Mouse (Mus musculus): ENCODE results near the gene Brca2. TPM values are rescaled to one million over a fixed set of nuclear protein-coding genes. Genes with fewer than 3 reads are reported as not detected.

The Brca2 gene
- polyA plus RNA-seq, 1 experiment from 2014 or later = 14.6 TPM

- H3K4me3 ChIP-seq = no peak overlapping the region
- no peaks in the 10 kb centered on the region for H3K9me3 ChIP-seq
- H3K4me2 ChIP-seq (replicated peaks) = no peak overlapping the region
- peak; percentile 72 for ATAC-seq (replicated peaks)
- no peaks in the 10 kb centered on the region for H3K27me3 ChIP-seq
- no peaks in the 10 kb centered on the region for H3K4me1 ChIP-seq
- peaks cover 22% of the 10 kb centered on the region for H3K36me3 ChIP-seq
- H3K9ac ChIP-seq (replicated peaks) = no peak overlapping the region
- 42% methylated on average over 11 of the region's 11 CpGs for WGBS
- 0 out of 2 replicates have a peak overlapping the region, but pooled peaks have one; percentile 12 for H3K27ac ChIP-seq (replicated peaks)
These were observed 48.2 kb downstream of the Brca2 start for GRCm38 (mm10) chr5:150570496-150571219.

- WGBS = 96% methylated on average over 3 of the region's 3 CpGs
These were observed 52.0 kb downstream of the Brca2 start for GRCm38 (mm10) chr5:150574403-150574802.

GRCm38 (mm10) chr5:150574885-150575284 is 52.5 kb downstream of the Brca2 start:
- Histone ChIP-seq H3K4me2 (replicated peaks) (no peak overlapping the region), H3K4me3 (no peak overlapping the region), H3K27ac (replicated peaks) (no peak overlapping the region), H3K36me3 (peaks cover 13% of the 10 kb centered on the region; the same call in 1 of the 2 replicates), H3K27me3 (no peaks in the 10 kb centered on the region), H3K4me1 (no peaks in the 10 kb centered on the region), H3K9ac (replicated peaks) (no peak overlapping the region), H3K9me3 (no peaks in the 10 kb centered on the region)
- 75% methylated on average over 5 of the region's 5 CpGs for WGBS
- no peak for ATAC-seq (replicated peaks)

More at GRCm38 (mm10) chr5:150574403-150574802, 52.0 kb downstream of the Brca2 start:
- H3K27ac ChIP-seq (replicated peaks) = no peak overlapping the region
- no peak for ATAC-seq (replicated peaks)
- no peaks in the 10 kb centered on the region for H3K4me1 ChIP-seq
- no peak overlapping the region for H3K4me2 ChIP-seq (replicated peaks)
- H3K9me3 ChIP-seq = no peaks in the 10 kb centered on the region
- H3K27me3 ChIP-seq = no peaks in the 10 kb centered on the region
- H3K9ac ChIP-seq (replicated peaks) = no peak overlapping the region
- no peak overlapping the region for H3K4me3 ChIP-seq
- peaks cover 14% of the 10 kb centered on the region; the same call in 1 of the 2 replicates for H3K36me3 ChIP-seq

- Histone ChIP-seq H3K27ac (replicated peaks) (no peak overlapping the region), H3K4me2 (replicated peaks) (no peak overlapping the region), H3K36me3 (peaks cover 13% of the 10 kb centered on the region; the same call in 1 of the 2 replicates), H3K4me1 (no peaks in the 10 kb centered on the region), H3K9ac (replicated peaks) (no peak overlapping the region), H3K9me3 (no peaks in the 10 kb centered on the region), H3K4me3 (no peak overlapping the region), H3K27me3 (no peaks in the 10 kb centered on the region)
- WGBS = 91% methylated on average over 11 of the region's 11 CpGs
- no peak for ATAC-seq (replicated peaks)
These were observed 54.4 kb downstream of the Brca2 start for GRCm38 (mm10) chr5:150576832-150577231.

- no peaks in the 10 kb centered on the region for H3K9me3 ChIP-seq
- no peak overlapping the region for H3K27ac ChIP-seq (replicated peaks)
- H3K9ac ChIP-seq (replicated peaks) = no peak overlapping the region
- no peaks in the 10 kb centered on the region; the same call in 1 of the 2 replicates for H3K36me3 ChIP-seq
- ATAC-seq (replicated peaks) = no peak
- H3K4me2 ChIP-seq (replicated peaks) = no peak overlapping the region
- H3K4me3 ChIP-seq = no peak overlapping the region
- no peaks in the 10 kb centered on the region for H3K27me3 ChIP-seq
- WGBS = 90% methylated on average over 6 of the region's 6 CpGs
- H3K4me1 ChIP-seq = no peaks in the 10 kb centered on the region
These were observed 56.3 kb downstream of the Brca2 start for GRCm38 (mm10) chr5:150578613-150579171.

- ATAC-seq (replicated peaks) = no peak
- WGBS = 78% methylated on average over 6 of the region's 6 CpGs
- H3K27ac ChIP-seq (replicated peaks) = no peak overlapping the region
- no peak overlapping the region for H3K4me2 ChIP-seq (replicated peaks)
- H3K4me1 ChIP-seq = no peaks in the 10 kb centered on the region
- no peaks in the 10 kb centered on the region for H3K9me3 ChIP-seq
- H3K4me3 ChIP-seq = no peak overlapping the region
- H3K27me3 ChIP-seq = no peaks in the 10 kb centered on the region
- H3K36me3 ChIP-seq = no peaks in the 10 kb centered on the region
- H3K9ac ChIP-seq (replicated peaks) = no peak overlapping the region
These were observed 58.8 kb downstream of the Brca2 start for GRCm38 (mm10) chr5:150581180-150581579.

GRCm38 (mm10) chr5:150583181-150583580 is 60.8 kb downstream of the Brca2 start:
- ATAC-seq (replicated peaks) = no peak
- WGBS = 79% methylated on average over 5 of the region's 5 CpGs
- H3K27me3 ChIP-seq = no peaks in the 10 kb centered on the region
- no peaks in the 10 kb centered on the region for H3K9me3 ChIP-seq
- no peak overlapping the region for H3K4me2 ChIP-seq (replicated peaks)
- H3K36me3 ChIP-seq = no peaks in the 10 kb centered on the region
- H3K4me3 ChIP-seq = no peak overlapping the region
- H3K27ac ChIP-seq (replicated peaks) = no peak overlapping the region
- no peaks in the 10 kb centered on the region for H3K4me1 ChIP-seq
- H3K9ac ChIP-seq (replicated peaks) = no peak overlapping the region

GRCm38 (mm10) chr5:150583622-150584336 is 61.3 kb downstream of the Brca2 start:
- Histone ChIP-seq H3K4me3 (no peak overlapping the region), H3K27me3 (no peaks in the 10 kb centered on the region), H3K4me2 (replicated peaks) (no peak overlapping the region), H3K36me3 (no peaks in the 10 kb centered on the region), H3K9ac (replicated peaks) (no peak overlapping the region), H3K9me3 (no peaks in the 10 kb centered on the region), H3K27ac (replicated peaks) (no peak overlapping the region), H3K4me1 (no peaks in the 10 kb centered on the region)
- 71% methylated on average over 5 of the region's 5 CpGs for WGBS
- no peak for ATAC-seq (replicated peaks)

GRCm38 (mm10) chr5:150584337-150584729 is 61.9 kb downstream of the Brca2 start:
- no peak for ATAC-seq (replicated peaks)
- WGBS = 50% methylated on average over 6 of the region's 6 CpGs
- H3K36me3 ChIP-seq = no peaks in the 10 kb centered on the region

GRCm38 (mm10) chr5:150589945-150590344 is 67.5 kb downstream of the Brca2 start:
- Histone ChIP-seq H3K9ac (replicated peaks) (no peak overlapping the region), H3K4me3 (no peak overlapping the region), H3K27me3 (no peaks in the 10 kb centered on the region), H3K27ac (replicated peaks) (no peak overlapping the region), H3K36me3 (0 out of 2 replicates have a peak, but pooled peaks cover 2% of the 10 kb centered on the region), H3K9me3 (no peaks in the 10 kb centered on the region), H3K4me2 (replicated peaks) (no peak overlapping the region), H3K4me1 (peaks cover 12% of the 10 kb centered on the region)
- ATAC-seq (replicated peaks) = no peak
- 67% methylated on average over 2 of the region's 2 CpGs for WGBS

More at GRCm38 (mm10) chr5:150584337-150584729, 61.9 kb downstream of the Brca2 start:
- Histone ChIP-seq H3K9ac (replicated peaks) (no peak overlapping the region), H3K9me3 (no peaks in the 10 kb centered on the region), H3K27ac (replicated peaks) (no peak overlapping the region), H3K4me1 (no peaks in the 10 kb centered on the region), H3K4me2 (replicated peaks) (no peak overlapping the region), H3K4me3 (no peak overlapping the region), H3K27me3 (no peaks in the 10 kb centered on the region)

- peak overlapping the region; percentile 97 for H3K4me2 ChIP-seq (replicated peaks)
- H3K27me3 ChIP-seq = no peaks in the 10 kb centered on the region
- no peak overlapping the region; the same call in 1 of the 2 replicates for H3K4me3 ChIP-seq
- no peak overlapping the region for H3K9ac ChIP-seq (replicated peaks)
- no peaks in the 10 kb centered on the region for H3K9me3 ChIP-seq
- H3K36me3 ChIP-seq = 0 out of 2 replicates have a peak, but pooled peaks cover 2% of the 10 kb centered on the region
- no peak overlapping the region for H3K27ac ChIP-seq (replicated peaks)
- no peak for ATAC-seq (replicated peaks)
- WGBS = 80% methylated on average over 13 of the region's 13 CpGs
- H3K4me1 ChIP-seq = peaks cover 13% of the 10 kb centered on the region
These were observed 69.9 kb downstream of the Brca2 start for GRCm38 (mm10) chr5:150592186-150592903.
